Mouse (Mus musculus) hindbrain, embryonic 16.5 days (tissue): ENCODE data around the gene Hint1. TPM values are rescaled to one million over a fixed set of nuclear protein-coding genes. Genes with fewer than 3 reads are reported as not detected.

ENCODE experiments used
- ATAC-seq: fragments of 200-750 bp; cut with Nextera tagmentation; 2 replicates; pipeline ENCODE4 v1.8.0; 2017; ENCODE audit warnings: moderate TSS enrichment, moderate library complexity
- H3K27ac ChIP-seq: fragments of 300-500 bp; sonication (generic); 2 replicates; pipeline ENCODE4 v1.5.1; 2014; ENCODE audit warnings: low read depth, mild to moderate bottlenecking, control low read depth, low read length, moderate library complexity
- H3K27me3 ChIP-seq: fragments of 300-500 bp; sonication (generic); replicated peaks from 2 replicates; pipeline ENCODE4 v1.6.1; 2014; ENCODE audit warnings: low read length; ENCODE audit not compliant: control insufficient read depth, insufficient read depth
- H3K36me3 ChIP-seq: fragments of 300-500 bp; sonication (generic); 2 replicates; pipeline ENCODE4 v1.6.1; 2014; ENCODE audit warnings: mild to moderate bottlenecking, low read length, moderate library complexity, mixed read lengths; ENCODE audit not compliant: control insufficient read depth, insufficient read depth
- H3K4me1 ChIP-seq: fragments of 300-500 bp; sonication (generic); 2 replicates; pipeline ENCODE4 v1.6.1; 2014; ENCODE audit warnings: low read depth, low read length; ENCODE audit not compliant: control insufficient read depth, insufficient read depth
- H3K4me2 ChIP-seq: fragments of 300-500 bp; sonication (generic); 2 replicates; pipeline ENCODE4 v1.6.1; 2014; ENCODE audit warnings: mild to moderate bottlenecking, low read length, control low read depth, moderate library complexity
- H3K4me3 ChIP-seq: fragments of 300-500 bp; sonication (generic); 2 replicates; pipeline ENCODE4 v1.5.1; 2014; ENCODE audit warnings: mild to moderate bottlenecking, low read length, control low read depth, moderate library complexity
- H3K9ac ChIP-seq: fragments of 300-500 bp; sonication (generic); 2 replicates; pipeline ENCODE4 v1.6.1; 2014; ENCODE audit warnings: low read depth, mild to moderate bottlenecking, control low read depth, low read length, moderate library complexity
- H3K9me3 ChIP-seq: fragments of 300-500 bp; sonication (generic); 2 replicates; pipeline ENCODE4 v1.6.1; 2014; ENCODE audit warnings: mild to moderate bottlenecking, low read length, moderate library complexity; ENCODE audit not compliant: control insufficient read depth
- WGBS: fragments of 180-500 bp; shearing (Covaris S2); extraction: QIAGEN DNeasy Blood & Tissue Kit; methylation state at CpG from one replicate; pipeline ENCODE4 v1.1.7; 2014; 5-methylcytosine and 5-hydroxymethylcytosine counted together
- polyA plus RNA-seq: library from polyadenylated mRNA; unstranded; fragments of >200 nt; fragmentation: Nextera tagmentation; extraction: Ambion mirVana; gene quantifications from 2 replicates; pipeline ENCODE4 v1.2.1, GENCODE M21; 2015

Gene Hint1
- polyA plus RNA-seq: 728 and 827 TPM in 2 replicates

DNA sequence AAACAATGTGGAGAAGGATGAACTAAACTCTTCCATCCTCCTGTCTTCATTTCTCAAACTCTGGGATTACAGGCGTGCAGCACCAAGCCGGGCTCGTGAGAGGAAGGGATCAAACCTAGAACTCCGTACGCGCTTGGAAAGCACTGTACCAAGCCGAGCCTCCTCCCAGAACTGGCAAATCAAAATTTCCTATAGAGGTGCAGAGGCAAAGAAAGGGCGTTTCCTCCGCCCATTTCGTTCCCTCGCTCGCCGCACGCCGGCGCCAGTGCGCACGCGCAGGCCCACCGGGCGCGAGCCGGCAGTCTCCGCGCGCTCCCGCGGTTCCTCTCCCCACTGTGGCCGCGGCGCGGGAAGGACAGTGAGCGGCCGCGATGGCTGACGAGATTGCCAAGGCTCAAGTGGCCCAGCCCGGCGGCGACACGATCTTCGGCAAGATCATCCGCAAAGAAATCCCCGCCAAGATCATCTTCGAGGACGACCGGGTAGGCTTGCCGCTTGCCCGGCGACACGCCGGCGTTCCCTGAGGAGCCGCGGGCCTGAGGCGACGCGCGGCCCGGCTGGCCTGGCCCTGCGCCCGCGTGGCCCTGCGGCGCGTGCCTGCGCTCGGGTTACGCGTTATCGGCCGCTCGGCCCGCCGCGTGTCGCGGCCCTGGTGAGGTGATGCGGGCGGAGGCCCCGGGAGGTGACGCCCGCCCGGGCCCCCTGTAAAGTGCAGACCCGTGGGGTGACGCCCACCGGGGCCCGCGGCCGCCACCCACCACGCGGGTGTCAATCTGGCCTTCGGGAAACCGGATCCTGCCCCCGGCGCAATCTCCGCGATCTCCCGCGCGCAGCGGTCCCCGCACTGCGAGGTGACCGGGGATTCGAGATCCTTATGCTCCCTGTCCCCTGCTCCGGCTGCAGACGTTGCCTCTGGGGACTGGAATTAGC is at the start of gene Hint1:
Gene Hint1, plus strand, starts transcription at position 265 of the 930 bp plus-strand sequence.
- H3K4me2 ChIP-seq: peak within 1 kb of the TSS; percentile 69
- H3K27me3 ChIP-seq: no peaks in the 10 kb centered on the region
- H3K9ac ChIP-seq: peak within 1 kb of the TSS; percentile 98
- H3K4me1 ChIP-seq: peaks cover 23% of the 10 kb centered on the region
- ATAC-seq: peak; percentile 85
- H3K4me3 ChIP-seq: peak within 1 kb of the TSS; percentile 93
- peaks cover 6% of the 10 kb centered on the region for H3K36me3 ChIP-seq
- H3K27ac ChIP-seq: peak within 1 kb of the TSS; percentile 92
- WGBS: under 1% methylated on average over 84 of the region's 107 CpGs
- H3K9me3 ChIP-seq: no peaks in the 10 kb centered on the region

DNA sequence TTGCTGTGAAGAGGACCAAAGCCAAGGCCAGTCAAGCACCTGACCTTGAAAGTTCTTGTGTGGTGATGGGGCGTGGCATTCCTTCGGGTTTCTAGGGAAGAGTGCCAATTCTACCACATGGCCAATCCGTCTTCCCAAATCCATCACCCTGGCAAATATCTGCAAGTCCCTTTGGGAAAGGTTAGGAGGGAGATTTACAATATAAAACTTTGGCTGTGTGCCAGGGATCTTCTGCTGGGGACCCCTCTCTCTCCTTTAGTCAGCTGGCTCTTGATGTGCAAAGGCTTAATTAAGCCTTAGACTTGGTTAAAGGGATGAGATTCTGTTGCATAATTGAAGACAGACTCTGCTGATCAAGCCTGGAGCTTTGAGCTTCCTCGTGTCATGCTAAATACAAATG is 48.7 kb upstream of the Hint1 start:
- 38% methylated on average over 4 of the region's 4 CpGs for WGBS

DNA sequence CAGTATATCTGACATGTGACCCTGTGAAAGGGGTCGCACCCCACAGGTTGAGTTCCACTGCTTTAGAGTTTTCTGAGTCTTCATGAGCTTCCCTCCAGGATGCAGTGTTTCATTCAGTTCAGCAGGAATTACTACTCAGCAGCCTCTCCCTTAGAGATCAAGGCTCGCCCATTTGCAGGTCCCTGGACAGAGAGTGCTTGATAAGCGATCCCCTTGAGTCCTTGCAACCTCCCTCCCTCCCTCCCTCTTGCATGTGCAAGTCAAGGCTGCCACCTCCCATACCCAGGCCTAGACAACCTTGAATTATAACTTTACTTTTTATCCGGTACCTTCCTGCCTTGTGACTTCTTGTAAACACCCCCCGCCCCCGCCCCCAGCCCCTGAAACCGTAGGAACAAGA is 46.7 kb upstream of the Hint1 start:
- Histone ChIP-seq H3K4me1 (no peaks in the 10 kb centered on the region; the same call in 1 of the 2 replicates), H3K4me3 (no peak overlapping the region), H3K36me3 (no peaks in the 10 kb centered on the region), H3K27ac (no peak overlapping the region), H3K4me2 (no peak overlapping the region), H3K27me3 (no peaks in the 10 kb centered on the region), H3K9ac (no peak overlapping the region), H3K9me3 (no peaks in the 10 kb centered on the region)
- ATAC-seq: no peak
- WGBS: 72% methylated on average over 7 of the region's 7 CpGs

More for the DNA sequence above, 48.7 kb upstream of the Hint1 start:
- no peak for ATAC-seq
- Histone ChIP-seq H3K9ac (no peak overlapping the region), H3K4me2 (no peak overlapping the region), H3K4me3 (no peak overlapping the region), H3K27me3 (no peaks in the 10 kb centered on the region), H3K4me1 (peaks cover 5% of the 10 kb centered on the region), H3K9me3 (no peaks in the 10 kb centered on the region), H3K36me3 (no peaks in the 10 kb centered on the region), H3K27ac (no peak overlapping the region)

DNA sequence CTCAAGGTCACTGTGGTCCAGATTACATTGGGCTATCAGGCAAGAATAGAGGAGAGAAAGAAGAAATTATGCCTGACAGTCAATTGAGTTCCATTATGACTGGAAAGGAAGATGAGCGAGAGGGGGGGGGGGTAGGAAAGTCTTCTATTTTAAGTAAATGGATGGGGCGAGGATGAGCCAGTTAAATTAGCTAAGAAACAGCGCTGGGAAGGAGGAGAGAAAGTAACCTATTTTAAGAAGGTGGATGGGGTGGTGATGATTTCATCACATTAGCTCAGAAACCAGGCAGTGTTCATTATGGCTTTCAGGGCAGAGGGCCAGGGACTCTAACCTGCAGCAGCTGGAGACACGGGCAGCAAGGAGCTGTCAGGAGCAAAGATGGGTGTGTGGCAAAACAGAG is 42.7 kb upstream of the Hint1 start:
- Histone ChIP-seq H3K9ac (no peak overlapping the region), H3K9me3 (no peaks in the 10 kb centered on the region), H3K4me3 (no peak overlapping the region), H3K4me1 (no peaks in the 10 kb centered on the region; the same call in 1 of the 2 replicates), H3K27ac (no peak overlapping the region), H3K36me3 (no peaks in the 10 kb centered on the region), H3K27me3 (no peaks in the 10 kb centered on the region), H3K4me2 (no peak overlapping the region)
- WGBS: 81% methylated on average over 4 of the region's 4 CpGs
- ATAC-seq: no peak

DNA sequence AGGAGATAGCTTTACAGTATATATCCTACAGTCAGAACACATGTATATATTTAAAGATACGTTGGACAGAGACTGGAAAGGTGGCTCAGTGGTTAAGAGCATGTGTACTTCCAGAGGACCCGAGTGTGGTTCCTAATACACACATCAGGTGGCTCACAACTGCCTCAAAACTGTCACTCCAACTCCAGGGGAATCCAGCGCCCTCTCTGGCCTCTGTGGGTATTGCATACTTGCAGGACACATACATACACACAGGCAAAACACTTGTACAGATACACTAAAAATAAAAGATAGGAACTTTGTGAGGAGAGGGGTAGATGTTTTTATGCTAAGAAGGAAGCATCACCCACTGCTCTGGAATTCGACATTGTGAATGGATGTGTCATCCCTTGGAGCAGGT is 40.4 kb upstream of the Hint1 start:
- ATAC-seq: no peak
- H3K4me3 ChIP-seq: no peak overlapping the region
- H3K4me2 ChIP-seq: no peak overlapping the region
- WGBS: 85% methylated on average over 4 of the region's 4 CpGs
- H3K27me3 ChIP-seq: no peaks in the 10 kb centered on the region
- no peak overlapping the region for H3K9ac ChIP-seq
- no peaks in the 10 kb centered on the region for H3K36me3 ChIP-seq
- no peak overlapping the region for H3K27ac ChIP-seq
- H3K4me1 ChIP-seq: no peaks in the 10 kb centered on the region; the same call in 1 of the 2 replicates
- H3K9me3 ChIP-seq: no peaks in the 10 kb centered on the region

DNA sequence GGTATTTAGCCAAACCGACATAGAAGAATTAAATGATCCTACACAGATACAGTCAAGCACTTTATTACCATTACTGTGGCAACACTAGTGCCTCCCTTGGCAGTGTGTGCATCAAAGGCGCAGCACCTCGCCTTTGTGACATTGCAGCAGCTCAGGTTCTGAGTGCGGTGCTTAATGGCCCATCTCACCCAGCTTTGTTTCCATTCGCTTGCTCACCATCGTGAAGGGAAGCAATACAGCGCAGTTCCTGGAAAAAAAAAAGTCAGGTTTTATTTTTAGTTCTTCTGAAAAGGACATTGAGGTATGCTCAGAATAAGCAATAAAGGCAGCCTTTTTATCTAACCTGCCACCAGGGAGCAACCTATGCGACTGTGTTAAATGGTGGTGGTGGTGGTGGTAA is 39.4 kb upstream of the Hint1 start:
- ATAC-seq: no peak
- H3K36me3 ChIP-seq: no peaks in the 10 kb centered on the region
- H3K27me3 ChIP-seq: no peaks in the 10 kb centered on the region
- no peak overlapping the region for H3K4me2 ChIP-seq
- H3K4me1 ChIP-seq: no peaks in the 10 kb centered on the region
- H3K4me3 ChIP-seq: no peak overlapping the region
- no peak overlapping the region for H3K9ac ChIP-seq
- 81% methylated on average over 8 of the region's 8 CpGs for WGBS
- no peaks in the 10 kb centered on the region for H3K9me3 ChIP-seq
- H3K27ac ChIP-seq: no peak overlapping the region

DNA sequence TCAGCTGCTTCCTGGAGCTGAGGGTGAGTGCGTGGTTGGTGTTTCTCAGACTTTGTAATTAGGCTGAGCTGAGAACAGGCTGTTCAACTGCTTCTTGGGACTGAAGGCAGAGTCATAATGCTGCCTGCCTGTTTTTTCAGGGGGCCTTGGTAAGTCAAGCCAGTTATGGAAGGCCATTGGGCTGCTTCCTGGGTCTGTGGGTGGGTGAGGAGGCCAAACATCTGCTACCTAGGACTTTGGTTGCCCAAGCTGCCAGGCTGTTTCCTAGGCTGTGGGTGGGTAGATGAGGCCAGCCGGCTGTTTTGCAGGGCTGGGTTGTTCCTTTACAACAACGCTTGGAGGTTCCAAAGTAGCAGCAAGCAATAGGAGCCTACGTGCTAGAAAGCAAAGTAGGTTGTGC is 32.4 kb upstream of the Hint1 start:
- Histone ChIP-seq H3K9ac (no peak overlapping the region), H3K36me3 (no peaks in the 10 kb centered on the region), H3K27ac (no peak overlapping the region), H3K27me3 (no peaks in the 10 kb centered on the region), H3K4me1 (no peaks in the 10 kb centered on the region), H3K9me3 (no peaks in the 10 kb centered on the region), H3K4me2 (no peak overlapping the region), H3K4me3 (no peak overlapping the region)
- ATAC-seq: no peak
- WGBS: 91% methylated on average over 4 of the region's 4 CpGs

DNA sequence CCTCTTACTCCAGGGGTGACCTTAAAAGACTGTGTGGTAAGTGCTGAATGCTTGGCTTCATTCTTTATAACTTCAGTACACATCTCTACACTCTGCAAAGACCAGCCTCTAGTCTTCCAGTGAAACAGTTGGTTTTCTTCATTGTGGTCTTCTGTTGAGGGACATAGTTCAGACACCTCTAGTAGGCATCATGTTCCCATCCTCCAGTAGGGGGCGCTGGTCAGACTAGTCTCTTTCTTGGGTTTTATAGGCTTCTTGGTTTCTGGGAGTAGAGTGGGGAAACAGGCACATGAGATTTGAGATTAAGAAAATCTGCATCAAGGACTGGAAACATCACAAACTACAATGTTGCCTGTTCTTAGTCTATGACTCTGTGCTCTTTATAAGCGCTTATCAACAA is 31.6 kb upstream of the Hint1 start:
- WGBS: 63% methylated on average over 2 of the region's 2 CpGs
- no peak overlapping the region for H3K27ac ChIP-seq
- no peak for ATAC-seq
- no peak overlapping the region for H3K4me3 ChIP-seq
- no peaks in the 10 kb centered on the region for H3K36me3 ChIP-seq
- H3K9me3 ChIP-seq: no peaks in the 10 kb centered on the region
- H3K27me3 ChIP-seq: no peaks in the 10 kb centered on the region
- H3K4me2 ChIP-seq: no peak overlapping the region
- H3K4me1 ChIP-seq: no peaks in the 10 kb centered on the region
- H3K9ac ChIP-seq: no peak overlapping the region

DNA sequence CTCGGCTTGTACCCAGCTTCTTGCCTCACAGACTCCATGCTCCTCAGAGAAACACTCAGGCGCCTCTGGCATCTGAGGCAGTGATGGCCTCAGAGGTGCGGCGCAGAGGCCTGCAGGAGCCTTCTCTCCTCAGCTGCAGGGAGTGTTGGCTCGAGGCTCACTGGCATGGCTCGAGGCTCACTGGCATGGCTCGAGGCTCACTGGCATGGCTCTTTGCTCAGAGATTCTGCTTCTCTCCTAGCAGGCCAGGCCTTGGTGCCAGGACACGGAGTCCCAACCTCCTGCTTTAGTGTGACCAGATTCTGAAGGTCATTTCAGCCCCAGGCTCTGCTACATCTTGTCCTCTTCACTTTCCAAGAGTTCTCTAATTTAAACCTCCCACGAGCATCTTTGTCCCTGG is 30.1 kb upstream of the Hint1 start:
- H3K36me3 ChIP-seq: no peaks in the 10 kb centered on the region
- H3K9me3 ChIP-seq: no peaks in the 10 kb centered on the region
- 75% methylated on average over 9 of the region's 9 CpGs for whole genome bisulfite sequencing
- no peaks in the 10 kb centered on the region for H3K27me3 ChIP-seq
- no peaks in the 10 kb centered on the region for H3K4me1 ChIP-seq
- no peak for ATAC-seq
- H3K4me2 ChIP-seq: no peak overlapping the region
- H3K4me3 ChIP-seq: no peak overlapping the region
- H3K9ac ChIP-seq: no peak overlapping the region
- H3K27ac ChIP-seq: no peak overlapping the region
